Mouse (Mus musculus): ENCODE measurements around the gene Tmem221.

- TF ChIP-seq CTCF (IDR thresholded peaks at IDR 0.05; ENCODE audit: low read depth) (no peak), EP300 (IDR thresholded peaks at IDR 0.05; ENCODE audit: low read depth) (no peak)
These were observed 37.7 kb upstream of the Tmem221 start for GRCm38 (mm10) chr8:71596384-71596783.

Data from heart, postnatal 0 days (tissue).